Mouse (Mus musculus) thymus, postnatal 36 days (tissue): ENCODE results near the gene Gm10160.

Experiments
- DNase-seq, 2 experiments: peaks; one replicate each; pipeline ENCODE4 v3.0.0; 2022; ENCODE audit warnings: mixed read lengths in 2 of 2

Gene Gm10160

GRCm38 (mm10) chr7:81855694-81856093 lies at the start of gene Gm10160:
Gene Gm10160, minus strand, starts transcription at chr7:81855794.
- no peak for DNase-seq

GRCm38 (mm10) chr7:81904926-81905325 lies 49.3 kb upstream of the Gm10160 start:
- no peak for DNase-seq

GRCm38 (mm10) chr7:81904094-81904493 lies 48.5 kb upstream of the Gm10160 start:
- DNase-seq, result no peak

GRCm38 (mm10) chr7:81899361-81899760 lies 43.8 kb upstream of the Gm10160 start:
- no peak for DNase-seq

GRCm38 (mm10) chr7:81885128-81885527 lies 29.5 kb upstream of the Gm10160 start:
- no peak for DNase-seq

GRCm38 (mm10) chr7:81881600-81881999 lies 26.0 kb upstream of the Gm10160 start:
- DNase-seq, result no peak

- DNase-seq, result peak; percentile 63 to 84
Measured at GRCm38 (mm10) chr7:81880797-81881196, 25.2 kb upstream of the Gm10160 start.

- no peak for DNase-seq
Measured at GRCm38 (mm10) chr7:81880286-81880685, 24.7 kb upstream of the Gm10160 start.

- no peak for DNase-seq
Measured at GRCm38 (mm10) chr7:81875372-81875771, 19.8 kb upstream of the Gm10160 start.

- DNase-seq, result no peak
Measured at GRCm38 (mm10) chr7:81874636-81875035, 19.0 kb upstream of the Gm10160 start.

GRCm38 (mm10) chr7:81873807-81874206 lies 18.2 kb upstream of the Gm10160 start:
- DNase-seq, result no peak

GRCm38 (mm10) chr7:81872493-81873013 lies 17.0 kb upstream of the Gm10160 start:
- DNase-seq, result no peak

GRCm38 (mm10) chr7:81868158-81868557 lies 12.6 kb upstream of the Gm10160 start:
- peak; percentile 78 to 79 for DNase-seq

- no peak for DNase-seq
Measured at GRCm38 (mm10) chr7:81867231-81867930, 11.8 kb upstream of the Gm10160 start.

- DNase-seq, result no peak
Measured at GRCm38 (mm10) chr7:81865937-81866336, 10.3 kb upstream of the Gm10160 start.

- DNase-seq, result no peak
Measured at GRCm38 (mm10) chr7:81864552-81864951, 9.0 kb upstream of the Gm10160 start.

GRCm38 (mm10) chr7:81862587-81863583 lies 7.3 kb upstream of the Gm10160 start:
- peak; percentile 81 to 89 for DNase-seq

- no peak for DNase-seq
Measured at GRCm38 (mm10) chr7:81861921-81862320, 6.3 kb upstream of the Gm10160 start.

- DNase-seq, result no peak
Measured at GRCm38 (mm10) chr7:81861461-81861860, 5.9 kb upstream of the Gm10160 start.

GRCm38 (mm10) chr7:81860996-81861395 lies 5.4 kb upstream of the Gm10160 start:
- peak; percentile 62 to 73 for DNase-seq

GRCm38 (mm10) chr7:81860071-81860470 lies 4.5 kb upstream of the Gm10160 start:
- peak; percentile 47 to 50 for DNase-seq

GRCm38 (mm10) chr7:81858968-81859721 lies 3.6 kb upstream of the Gm10160 start, which contains the start of gene Tm6sf1:
Gene Tm6sf1, plus strand, starts transcription at chr7:81859001.
- DNase-seq, result peak; percentile 46 to 64

- DNase-seq, result no peak
Measured at GRCm38 (mm10) chr7:81858236-81858635, 2.6 kb upstream of the Gm10160 start.
